8 mouse cellular contexts compared by ENCODE assay signal in genomic region chr12:70975406-70975805, GRCm38 (mm10). TPM values are rescaled to one million over a fixed set of nuclear protein-coding genes. Genes with fewer than 3 reads are reported as not detected.
DNase-seq lines count a peak whose midpoint lies in the region; ATAC-seq lines count a peak whose summit lies in the region.

No protein-coding gene starts in this region.

- peak overlapping the region; percentile 90 for H3K4me2 ChIP-seq in heart, embryonic 13.5 days
- H3K4me2 ChIP-seq in forebrain, embryonic 11.5 days (ENCODE audit: low read depth, low read length, severe bottlenecking): peak overlapping the region; percentile 68
- peak overlapping the region; percentile 83 for H3K4me2 ChIP-seq in liver, embryonic 12.5 days

- peaks cover 26% of the 10 kb centered on the region for H3K36me3 ChIP-seq in heart, embryonic 13.5 days
- no peaks in the 10 kb centered on the region for H3K36me3 ChIP-seq in forebrain, embryonic 11.5 days (ENCODE audit: control insufficient read depth, insufficient read depth, low read length)
- peaks cover 24% of the 10 kb centered on the region for H3K36me3 ChIP-seq in liver, embryonic 12.5 days

- H3K4me3 ChIP-seq in heart, embryonic 13.5 days: peak overlapping the region; percentile 97
- H3K4me3 ChIP-seq in forebrain, embryonic 11.5 days (ENCODE audit: low read depth, low read length): peak overlapping the region; percentile 90
- peak overlapping the region; percentile 94 for H3K4me3 ChIP-seq in liver, embryonic 12.5 days

- no peaks in the 10 kb centered on the region for H3K27me3 ChIP-seq in heart, embryonic 13.5 days (replicated peaks)
- H3K27me3 ChIP-seq in forebrain, embryonic 11.5 days (ENCODE audit: control insufficient read depth, insufficient read depth, low read length): no peaks in the 10 kb centered on the region
- no peaks in the 10 kb centered on the region for H3K27me3 ChIP-seq in liver, embryonic 12.5 days (replicated peaks)

- no peak for ATAC-seq in heart, embryonic 13.5 days (ENCODE audit: extremely low read depth, insufficient number of reproducible peaks, low FRiP score, low TSS enrichment)
- no peak for ATAC-seq in forebrain, embryonic 11.5 days (replicated peaks; ENCODE audit: low FRiP score)
- no peak for ATAC-seq in liver, embryonic 12.5 days
- no peak for ATAC-seq in erythroid progenitor cell, adult 5-6 weeks (replicated peaks; ENCODE audit: low FRiP score, poor library complexity, severe bottlenecking)

- H3K9me3 ChIP-seq in heart, embryonic 13.5 days: no peaks in the 10 kb centered on the region
- H3K9me3 ChIP-seq in forebrain, embryonic 11.5 days (ENCODE audit: control insufficient read depth, low read length): no peaks in the 10 kb centered on the region
- H3K9me3 ChIP-seq in liver, embryonic 12.5 days (replicated peaks): no peaks in the 10 kb centered on the region

- peak overlapping the region; percentile 98 for H3K27ac ChIP-seq in heart, embryonic 13.5 days (replicated peaks)
- H3K27ac ChIP-seq in forebrain, embryonic 11.5 days (ENCODE audit: low read depth, low read length): peak overlapping the region; percentile 87
- peak overlapping the region; percentile 96 for H3K27ac ChIP-seq in liver, embryonic 12.5 days

- WGBS in heart, embryonic 13.5 days: 15% methylated on average over 10 of the region's 10 CpGs
- WGBS in forebrain, embryonic 11.5 days: 26% methylated on average over 10 of the region's 10 CpGs
- WGBS in liver, embryonic 12.5 days (ENCODE audit: insufficient replicate concordance): 17% methylated on average over 10 of the region's 10 CpGs

- intact Hi-C loops in heart, postnatal 36 days (cut with DNase I): loop anchor here (2.0 kb wide), 1 partner anchor 41 kb away; no protein-coding TSS in a partner anchor

- peaks cover 19% of the 10 kb centered on the region for H3K4me1 ChIP-seq in heart, embryonic 13.5 days
- peaks cover 5% of the 10 kb centered on the region for H3K4me1 ChIP-seq in forebrain, embryonic 11.5 days (replicated peaks; ENCODE audit: control insufficient read depth, insufficient read depth, low read length)
- peaks cover 30% of the 10 kb centered on the region for H3K4me1 ChIP-seq in liver, embryonic 12.5 days

- DNase-seq in heart, postnatal 36 days: no peak
- DNase-seq in ES-CJ7 (ENCODE audit: low read depth, low spot score): peak; percentile 31
- DNase-seq in forebrain, embryonic 11.5 days (ENCODE audit: low spot score): peak; percentile 55
- DNase-seq in c-Kit-positive CD71-positive TER-119-positive erythroid progenitor cells, embryonic 14.5 days (ENCODE audit: low spot score): no peak
- no peak for DNase-seq in urinary bladder, postnatal 36 days (ENCODE audit: low spot score in 2 of 2)

- peak overlapping the region; percentile 98 for H3K9ac ChIP-seq in heart, embryonic 13.5 days
- peak overlapping the region; percentile 93 for H3K9ac ChIP-seq in forebrain, embryonic 11.5 days (ENCODE audit: low read length)
- H3K9ac ChIP-seq in liver, embryonic 12.5 days: peak overlapping the region; percentile 91

RNA-seq across cellular contexts. Expression of gene Psma3, which starts 1.0 kb away (rescaled TPM):
- polyA plus RNA-seq in heart, embryonic 13.5 days (2015; fragmentation: Nextera tagmentation; extraction: Ambion mirVana): 453 and 467 TPM in 2 replicates
- total RNA-seq in heart, postnatal 36 days (2021): 100 to 1,000 TPM; 193 to 201 TPM
- 502 and 601 TPM in 2 replicates for polyA plus RNA-seq in forebrain, embryonic 11.5 days (2014; fragmentation: Nextera tagmentation; extraction: Ambion mirVana)
- polyA plus RNA-seq in liver, embryonic 12.5 days (2016; fragmentation: Nextera tagmentation; extraction: Ambion mirVana): 468 and 481 TPM in 2 replicates
- 161 and 236 TPM in 2 replicates for total RNA-seq in erythroid progenitor cell, adult 5-6 weeks (2015; ENCODE audit: low replicate concordance)
- total RNA-seq in erythroid progenitor cell, adult 5-6 weeks (2017; ENCODE audit: low replicate concordance): 151 and 160 TPM in 2 replicates

RNA-seq across cellular contexts. Expression of gene Actr10, which starts 37.7 kb away (rescaled TPM):
- polyA plus RNA-seq in heart, embryonic 13.5 days (2015; fragmentation: Nextera tagmentation; extraction: Ambion mirVana): 181 and 194 TPM in 2 replicates
- total RNA-seq in heart, postnatal 36 days (2021): 100 to 1,000 TPM; 134 to 142 TPM
- polyA plus RNA-seq in forebrain, embryonic 11.5 days (2014; fragmentation: Nextera tagmentation; extraction: Ambion mirVana): 251 and 261 TPM in 2 replicates
- polyA plus RNA-seq in liver, embryonic 12.5 days (2016; fragmentation: Nextera tagmentation; extraction: Ambion mirVana): 130 and 134 TPM in 2 replicates
- total RNA-seq in erythroid progenitor cell, adult 5-6 weeks (2015; ENCODE audit: low replicate concordance): 47.2 and 48.6 TPM in 2 replicates
- total RNA-seq in erythroid progenitor cell, adult 5-6 weeks (2017; ENCODE audit: low replicate concordance): 11.7 and 11.9 TPM in 2 replicates

RNA-seq across cellular contexts. Expression of gene Arid4a, which starts 40.4 kb away (rescaled TPM):
- 24.3 and 24.8 TPM in 2 replicates for polyA plus RNA-seq in heart, embryonic 13.5 days (2015; fragmentation: Nextera tagmentation; extraction: Ambion mirVana)
- 10 to 100 TPM; 14.3 to 17.0 TPM for total RNA-seq in heart, postnatal 36 days (2021)
- 35.7 and 38.1 TPM in 2 replicates for polyA plus RNA-seq in forebrain, embryonic 11.5 days (2014; fragmentation: Nextera tagmentation; extraction: Ambion mirVana)
- polyA plus RNA-seq in liver, embryonic 12.5 days (2016; fragmentation: Nextera tagmentation; extraction: Ambion mirVana): 23.4 and 24.1 TPM in 2 replicates
- 44.7 and 54.1 TPM in 2 replicates for total RNA-seq in erythroid progenitor cell, adult 5-6 weeks (2015; ENCODE audit: low replicate concordance)
- total RNA-seq in erythroid progenitor cell, adult 5-6 weeks (2017; ENCODE audit: low replicate concordance): 92.0 and 107 TPM in 2 replicates

Comparison
In these comparisons a context has a peak if more than half of its experiments do, and no peak if none do; other contexts are left out.
1. DNase-seq: peak in ES-CJ7 (single experiment) and forebrain, embryonic 11.5 days (single experiment); none in heart, postnatal 36 days (0 of 2), c-Kit-positive CD71-positive TER-119-positive erythroid progenitor cells, embryonic 14.5 days (single experiment) and urinary bladder, postnatal 36 days (0 of 2).
2. Peak in every context shown above with its lines, with median percentiles within 50 percentile points of each other: H3K27ac ChIP-seq, H3K4me2 ChIP-seq, H3K4me3 ChIP-seq and H3K9ac ChIP-seq.